Mouse (Mus musculus): ENCODE measurements around the gene Lcorl. TPM values are rescaled to one million over a fixed set of nuclear protein-coding genes. Genes with fewer than 3 reads are reported as not detected.
A peak's percentile ranks its signal among the peaks of the same experiment; 100 is the strongest.
"Not testable (repeated sequence)": the region's sequence is repeated elsewhere in the genome, so short reads cannot be mapped to it uniquely, and the experiment has no call there.

Gene Lcorl
- total RNA-seq, 2 experiments from 2014 or later = 5.3 to 6.1 TPM

DNA sequence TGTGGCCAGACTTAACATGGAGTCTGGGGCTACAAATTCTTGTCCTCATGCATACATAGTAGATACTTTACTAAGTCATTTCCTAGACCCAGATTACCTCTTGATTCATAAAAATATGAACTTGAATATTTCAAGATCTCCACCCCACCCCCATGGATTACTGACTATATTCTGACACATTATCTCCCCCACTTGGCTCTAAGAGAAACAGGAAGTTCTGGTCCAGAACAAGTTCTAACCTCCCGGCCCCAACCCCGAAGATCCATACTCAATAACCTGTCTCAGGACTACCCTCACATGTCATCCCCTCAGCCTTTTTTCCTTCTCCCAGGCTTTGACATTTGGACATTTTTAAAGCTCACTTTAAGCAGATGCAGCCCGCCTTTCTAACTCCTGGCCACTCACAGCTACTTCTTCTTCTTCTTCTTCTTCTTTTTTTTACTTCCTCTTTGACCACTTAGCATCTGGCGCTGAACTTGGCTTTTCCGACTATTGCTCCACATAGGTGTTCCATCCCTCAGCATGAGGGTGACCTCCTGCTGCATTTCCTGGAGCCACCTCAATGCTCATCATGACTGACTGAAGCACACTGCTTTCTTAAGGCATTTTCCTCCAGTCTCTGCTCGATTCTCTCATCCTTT is 138.4 kb downstream of the Lcorl start:
- DNase-seq (ENCODE audit: low spot score) = no peak

GRCm38 (mm10) chr5:45709653-45710052 is 147.8 kb downstream of the Lcorl start:
- DNase-seq (ENCODE audit: low spot score) = no peak

GRCm38 (mm10) chr5:45706811-45707210 is 150.6 kb downstream of the Lcorl start:
- no peak for DNase-seq (ENCODE audit: low spot score)

DNA sequence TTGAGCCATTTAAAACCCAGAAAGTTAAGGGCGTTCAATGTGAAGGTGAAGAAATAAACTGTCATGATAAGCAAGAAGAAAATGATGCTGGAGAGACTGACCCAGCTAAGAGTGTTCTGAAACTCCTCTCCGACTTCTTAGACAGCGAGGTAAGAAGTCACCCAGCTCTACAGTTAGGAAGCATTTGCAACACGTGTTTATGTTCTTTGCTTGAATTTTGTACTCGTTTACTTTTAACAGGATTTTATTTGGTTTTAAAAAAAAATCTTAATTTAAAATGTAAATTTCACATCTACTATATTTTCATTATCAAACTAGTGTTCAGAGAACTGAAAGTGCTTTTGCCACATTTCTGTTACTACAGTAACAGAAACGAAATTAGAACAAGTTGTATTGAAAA is 165.7 kb downstream of the Lcorl start:
- no peak for DNase-seq (ENCODE audit: low spot score)

GRCm38 (mm10) chr5:45690802-45691201 is 166.6 kb downstream of the Lcorl start:
- DNase-seq (ENCODE audit: low spot score) = no peak

GRCm38 (mm10) chr5:45689152-45689551 is 168.3 kb downstream of the Lcorl start:
- no peak for DNase-seq (ENCODE audit: low spot score)

DNA sequence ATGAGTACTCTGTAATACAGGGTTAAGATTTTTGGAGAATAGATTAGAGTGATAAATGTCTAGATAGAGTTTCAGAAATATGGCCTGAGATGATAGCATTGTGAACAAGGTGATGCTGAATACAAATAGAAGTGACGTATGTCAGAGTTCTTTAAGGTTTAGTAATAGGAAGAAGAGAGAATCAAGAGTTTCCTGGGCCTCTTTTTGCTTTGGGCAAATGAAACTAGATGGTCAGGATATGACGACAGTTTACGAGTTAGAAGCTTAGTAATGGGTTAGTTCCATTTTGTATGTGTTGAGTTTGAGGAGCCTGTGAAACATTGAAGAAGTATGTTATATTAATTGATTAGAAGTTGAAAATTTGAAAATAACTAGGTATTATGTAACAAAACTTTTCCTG is 171.2 kb downstream of the Lcorl start:
- no peak for DNase-seq (ENCODE audit: low spot score)

DNA sequence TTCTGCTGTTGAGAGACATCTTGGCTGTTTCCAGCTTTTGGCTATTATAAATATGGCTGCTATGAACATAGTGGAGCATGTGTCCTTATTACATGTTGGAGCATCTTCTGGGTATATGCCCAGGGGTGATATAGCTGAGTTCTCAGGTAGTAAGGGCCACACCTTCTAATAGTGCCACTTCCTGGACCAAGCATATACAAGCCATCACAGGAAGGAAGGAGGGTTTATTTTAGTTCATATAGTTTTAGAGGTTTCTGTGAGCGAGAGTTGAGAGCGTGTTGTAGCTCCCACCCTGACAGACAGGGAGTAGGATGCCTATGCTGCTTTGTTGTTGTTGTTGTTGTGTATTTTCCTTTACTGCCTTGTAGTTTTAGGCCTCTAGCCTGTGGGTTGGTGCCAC is 172.2 kb downstream of the Lcorl start:
- DNase-seq (ENCODE audit: low spot score) = no peak

GRCm38 (mm10) chr5:45683388-45683787 is 174.0 kb downstream of the Lcorl start:
- no peak for DNase-seq (ENCODE audit: low spot score)

DNA sequence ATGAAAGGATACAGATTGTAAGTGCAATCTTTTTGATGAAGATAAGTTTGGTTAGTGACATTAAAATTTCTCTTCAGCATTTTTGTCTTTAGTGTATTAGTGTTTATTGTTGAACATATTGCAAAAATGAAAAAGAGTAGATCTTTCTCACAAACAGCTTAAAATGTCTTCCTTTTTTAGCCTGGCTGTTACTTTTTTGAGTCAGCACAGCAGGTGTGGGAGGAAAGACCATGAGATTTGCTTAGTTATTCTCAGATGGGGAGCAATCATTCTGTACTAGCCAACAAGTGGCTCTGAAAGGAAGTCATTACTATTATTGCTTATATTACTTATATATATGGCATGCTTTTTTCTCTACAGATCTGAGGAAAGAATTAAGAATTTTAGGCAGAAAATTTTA is 177.5 kb downstream of the Lcorl start:
- DNase-seq (ENCODE audit: low spot score) = no peak

DNA sequence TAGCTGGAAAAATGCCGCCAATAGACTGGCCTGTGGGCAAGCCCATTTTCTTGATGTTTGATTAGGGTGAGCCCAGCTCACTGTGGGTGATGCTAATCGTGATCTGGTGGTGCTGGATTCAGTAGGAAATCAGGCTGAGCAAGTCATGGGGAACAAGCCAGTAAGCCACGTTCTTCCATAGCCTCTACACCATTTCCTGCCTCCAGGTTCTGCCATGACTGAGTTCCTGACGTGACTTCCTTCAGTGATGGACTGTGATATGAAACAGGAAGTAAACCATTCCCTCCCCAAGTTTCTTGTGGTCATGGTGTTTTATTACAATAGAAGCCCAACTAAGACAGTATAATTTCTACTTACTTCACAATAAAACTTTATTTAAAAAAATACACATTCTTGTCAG is 179.8 kb downstream of the Lcorl start:
- no peak for DNase-seq (ENCODE audit: low spot score)

DNA sequence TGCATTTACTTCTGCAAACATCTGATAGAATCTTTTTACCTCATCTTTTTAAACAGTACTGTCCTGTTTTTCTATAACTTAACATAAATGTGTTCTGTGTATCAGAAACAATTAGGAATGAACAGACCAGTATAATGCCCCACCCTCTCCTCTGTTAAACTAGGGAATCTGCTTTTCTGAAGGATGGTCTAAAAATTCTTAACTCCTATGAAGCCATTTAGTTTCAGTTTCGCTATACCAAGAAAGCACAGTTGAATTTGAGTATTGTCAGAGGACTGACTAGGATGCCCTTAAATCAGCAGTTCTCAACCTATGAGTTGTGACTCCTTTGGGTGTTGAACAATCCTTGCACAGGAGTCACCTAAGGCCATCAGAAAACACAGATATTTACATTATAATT is 182.4 kb downstream of the Lcorl start:
- no peak for DNase-seq (ENCODE audit: low spot score)

GRCm38 (mm10) chr5:45670894-45671494 is 186.4 kb downstream of the Lcorl start:
- no peak for DNase-seq (ENCODE audit: low spot score)

- no peak for DNase-seq (ENCODE audit: low spot score)
Observed at GRCm38 (mm10) chr5:45670280-45670670, 187.1 kb downstream of the Lcorl start.

GRCm38 (mm10) chr5:45669598-45670279 is 187.7 kb downstream of the Lcorl start, which contains the start of gene Ncapg:
Ncapg (plus strand) TSS chr5:45669919.
- peak; percentile 99 for DNase-seq (ENCODE audit: low spot score)

- DNase-seq (ENCODE audit: low spot score) = peak; percentile 2
Observed at GRCm38 (mm10) chr5:45669234-45669597, 188.2 kb downstream of the Lcorl start.

DNA sequence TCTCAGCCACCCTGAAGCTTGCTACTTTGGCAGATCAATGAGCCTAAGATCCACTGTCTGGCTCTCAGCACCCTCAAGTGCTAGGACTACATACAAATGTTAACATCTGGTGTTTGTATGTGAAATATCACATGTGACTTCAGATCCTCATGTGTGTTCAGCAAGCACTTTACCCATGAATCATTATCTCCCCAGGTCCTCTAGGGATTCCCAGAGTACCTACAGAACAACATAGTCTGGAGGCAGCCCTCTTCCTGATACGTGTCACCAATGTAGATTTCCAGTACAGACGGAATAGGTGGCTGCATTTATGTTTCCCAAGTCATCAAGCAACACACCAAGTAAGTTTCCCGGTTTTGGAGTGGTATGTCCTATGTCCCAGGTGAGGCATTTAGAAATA is 188.6 kb downstream of the Lcorl start:
- no peak for DNase-seq (ENCODE audit: low spot score)

DNA sequence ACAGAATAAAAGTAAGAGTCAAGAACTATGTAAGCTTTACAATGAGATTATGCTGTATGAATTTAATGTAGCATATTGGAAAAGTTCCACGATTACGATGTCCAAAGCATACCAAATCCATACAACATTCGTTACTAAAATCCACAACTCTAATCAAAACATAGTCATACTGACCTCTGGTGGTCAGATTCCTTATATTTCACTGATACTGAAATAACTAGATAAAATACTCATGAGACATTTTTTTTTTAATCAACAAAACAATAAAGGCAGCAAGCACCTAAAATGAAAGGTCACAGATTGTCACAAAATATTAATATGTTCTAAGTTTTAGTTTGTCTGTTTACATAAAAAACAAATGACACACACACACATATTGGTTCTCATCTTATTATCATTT is 189.1 kb downstream of the Lcorl start:
- DNase-seq (ENCODE audit: low spot score) = peak; percentile 13

DNA sequence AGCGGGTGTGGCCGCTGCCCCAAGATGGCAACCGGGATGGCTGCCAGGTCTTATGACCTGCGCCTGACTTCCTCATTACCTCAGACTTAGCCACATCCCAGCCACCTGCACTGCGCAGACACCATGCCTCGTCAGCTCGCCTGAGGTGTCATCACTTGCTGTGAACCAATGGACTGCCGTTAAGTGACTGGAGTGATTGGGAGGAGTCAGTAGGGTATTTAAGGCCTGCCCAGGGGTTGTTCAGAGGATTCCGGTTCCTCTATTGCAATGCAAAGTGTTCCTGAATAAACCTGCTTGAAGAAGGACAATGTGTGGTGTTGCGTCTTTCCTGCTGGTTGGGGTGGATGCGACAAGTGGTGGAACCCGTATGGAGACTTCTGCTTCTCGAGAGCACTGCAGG is 199.0 kb downstream of the Lcorl start:
- DNase-seq (ENCODE audit: low spot score) = not testable (repeated sequence)

- no peak for DNase-seq (ENCODE audit: low spot score)
Observed at GRCm38 (mm10) chr5:45651026-45651703, 206.2 kb downstream of the Lcorl start.

Measured in gastrocnemius, adult 18-20 months (tissue).